Mouse (Mus musculus) neural tube, embryonic 13.5 days (tissue): ENCODE measurements around the gene Fam189a1. TPM values are rescaled to one million over a fixed set of nuclear protein-coding genes. Genes with fewer than 3 reads are reported as not detected.

Source experiments
- ATAC-seq: fragments of 200-750 bp; cut with Nextera tagmentation; 2 replicates; pipeline ENCODE4 v1.8.0; 2017; ENCODE audit warnings: low read depth, mild to moderate bottlenecking, moderate TSS enrichment, moderate library complexity
- H3K27ac ChIP-seq: fragments of 300-500 bp; sonication (generic); replicated peaks from 2 replicates; pipeline ENCODE4 v1.5.1; 2015; ENCODE audit warnings: moderate library complexity, mild to moderate bottlenecking, inconsistent platforms
- H3K27me3 ChIP-seq: fragments of 300-500 bp; sonication (generic); 2 replicates; pipeline ENCODE4 v1.6.1; 2015; ENCODE audit warnings: mild to moderate bottlenecking, inconsistent platforms
- H3K36me3 ChIP-seq: fragments of 300-500 bp; sonication (generic); 2 replicates; pipeline ENCODE4 v1.6.1; 2015; ENCODE audit warnings: mild to moderate bottlenecking, inconsistent platforms
- H3K4me1 ChIP-seq: fragments of 300-500 bp; sonication (generic); replicated peaks from 2 replicates; pipeline ENCODE4 v1.6.1; 2015; ENCODE audit warnings: inconsistent platforms
- H3K4me2 ChIP-seq: fragments of 300-500 bp; sonication (generic); 2 replicates; pipeline ENCODE4 v1.6.1; 2015; ENCODE audit warnings: inconsistent platforms, mild to moderate bottlenecking, moderate library complexity
- H3K4me3 ChIP-seq: fragments of 300-500 bp; sonication (generic); 2 replicates; pipeline ENCODE4 v1.5.1; 2015; ENCODE audit warnings: mild to moderate bottlenecking, inconsistent platforms
- H3K9ac ChIP-seq: fragments of 300-500 bp; sonication (generic); 2 replicates; pipeline ENCODE4 v1.6.1; 2015; ENCODE audit warnings: moderate library complexity, mild to moderate bottlenecking, inconsistent platforms
- H3K9me3 ChIP-seq: fragments of 300-500 bp; sonication (generic); 2 replicates; pipeline ENCODE4 v1.6.1; 2016; ENCODE audit warnings: inconsistent platforms
- WGBS: fragments of 180-500 bp; shearing (Covaris S2); methylation state at CpG from one replicate; pipeline ENCODE4 v1.1.7; 2015; 5-methylcytosine and 5-hydroxymethylcytosine counted together
- polyA plus RNA-seq: library from polyadenylated mRNA; unstranded; fragments of >200 nt; fragmentation: Nextera tagmentation; extraction: Ambion mirVana; gene quantifications from 2 replicates; pipeline ENCODE4 v1.2.1, GENCODE M21; 2015

Gene Fam189a1
- polyA plus RNA-seq, 1 experiment from 2014 or later, result 10.8 TPM

GRCm38 (mm10) chr7:64773465-64773864 lies 382.9 kb downstream of the Fam189a1 start:
- H3K4me2 ChIP-seq, result no peak overlapping the region
- no peaks in the 10 kb centered on the region for H3K27me3 ChIP-seq
- ATAC-seq, result no peak
- H3K4me1 ChIP-seq, result peaks cover 30% of the 10 kb centered on the region
- WGBS, result 43% methylated on average over 10 of the region's 10 CpGs
- no peaks in the 10 kb centered on the region for H3K36me3 ChIP-seq
- no peak overlapping the region for H3K4me3 ChIP-seq
- no peak overlapping the region for H3K27ac ChIP-seq
- no peaks in the 10 kb centered on the region for H3K9me3 ChIP-seq
- H3K9ac ChIP-seq, result no peak overlapping the region

- H3K36me3 ChIP-seq, result no peaks in the 10 kb centered on the region
- WGBS, result 49% methylated on average over 8 of the region's 8 CpGs
- peak overlapping the region; percentile 27 for H3K4me3 ChIP-seq
- peaks cover 30% of the 10 kb centered on the region for H3K4me1 ChIP-seq
- no peaks in the 10 kb centered on the region for H3K27me3 ChIP-seq
- H3K9me3 ChIP-seq, result no peaks in the 10 kb centered on the region
- peak overlapping the region; percentile 44 for H3K4me2 ChIP-seq
- peak; percentile 45; the same call in 1 of the 2 replicates for ATAC-seq
- 0 out of 2 replicates have a peak overlapping the region, but pooled peaks have one; percentile 31 for H3K9ac ChIP-seq
- H3K27ac ChIP-seq, result peak overlapping the region; percentile 46; the same call in 1 of the 2 replicates
Observed at GRCm38 (mm10) chr7:64770779-64771390, 385.5 kb downstream of the Fam189a1 start.

- H3K9me3 ChIP-seq, result no peaks in the 10 kb centered on the region
- peak overlapping the region; percentile 39; the same call in 1 of the 2 replicates for H3K9ac ChIP-seq
- no peak overlapping the region for H3K4me2 ChIP-seq
- WGBS, result 50% methylated on average over 7 of the region's 7 CpGs
- H3K4me1 ChIP-seq, result peaks cover 30% of the 10 kb centered on the region
- ATAC-seq, result no peak
- no peak overlapping the region for H3K4me3 ChIP-seq
- H3K27ac ChIP-seq, result peak overlapping the region; percentile 54
- H3K27me3 ChIP-seq, result no peaks in the 10 kb centered on the region
- no peaks in the 10 kb centered on the region for H3K36me3 ChIP-seq
Observed at GRCm38 (mm10) chr7:64769768-64770167, 386.6 kb downstream of the Fam189a1 start.

- no peaks in the 10 kb centered on the region for H3K9me3 ChIP-seq
- H3K4me3 ChIP-seq, result no peak overlapping the region
- H3K27me3 ChIP-seq, result no peaks in the 10 kb centered on the region
- WGBS, result 85% methylated on average over 3 of the region's 3 CpGs
- no peak overlapping the region for H3K9ac ChIP-seq
- ATAC-seq, result no peak
- no peak overlapping the region for H3K27ac ChIP-seq
- H3K4me1 ChIP-seq, result peaks cover 15% of the 10 kb centered on the region
- no peaks in the 10 kb centered on the region for H3K36me3 ChIP-seq
- H3K4me2 ChIP-seq, result no peak overlapping the region
Observed at GRCm38 (mm10) chr7:64765595-64765994, 390.8 kb downstream of the Fam189a1 start.

- Histone ChIP-seq H3K4me3 (no peak overlapping the region), H3K27me3 (no peaks in the 10 kb centered on the region), H3K9ac (no peak overlapping the region), H3K9me3 (no peaks in the 10 kb centered on the region), H3K4me2 (no peak overlapping the region), H3K27ac (no peak overlapping the region), H3K36me3 (peaks cover 11% of the 10 kb centered on the region; the same call in 1 of the 2 replicates), H3K4me1 (peaks cover 16% of the 10 kb centered on the region)
- WGBS, result 92% methylated on average over 7 of the region's 7 CpGs
- no peak for ATAC-seq
Observed at GRCm38 (mm10) chr7:64755141-64755540, 401.2 kb downstream of the Fam189a1 start.

GRCm38 (mm10) chr7:64754161-64754560 lies 402.2 kb downstream of the Fam189a1 start:
- Histone ChIP-seq H3K4me3 (no peak overlapping the region), H3K9ac (no peak overlapping the region), H3K27ac (no peak overlapping the region), H3K9me3 (no peaks in the 10 kb centered on the region), H3K4me2 (no peak overlapping the region), H3K27me3 (no peaks in the 10 kb centered on the region), H3K4me1 (peaks cover 16% of the 10 kb centered on the region), H3K36me3 (peaks cover 15% of the 10 kb centered on the region; the same call in 1 of the 2 replicates)
- 65% methylated on average over 7 of the region's 7 CpGs for WGBS
- ATAC-seq, result no peak

- no peaks in the 10 kb centered on the region for H3K9me3 ChIP-seq
- H3K27me3 ChIP-seq, result no peaks in the 10 kb centered on the region
- peaks cover 16% of the 10 kb centered on the region for H3K4me1 ChIP-seq
- 71% methylated on average over 6 of the region's 6 CpGs for WGBS
- peaks cover 18% of the 10 kb centered on the region; the same call in 1 of the 2 replicates for H3K36me3 ChIP-seq
- no peak overlapping the region for H3K4me2 ChIP-seq
- 0 out of 2 replicates have a peak overlapping the region, but pooled peaks have one; percentile 33 for H3K27ac ChIP-seq
- no peak overlapping the region for H3K4me3 ChIP-seq
- no peak for ATAC-seq
- H3K9ac ChIP-seq, result no peak overlapping the region
Observed at GRCm38 (mm10) chr7:64753678-64754077, 402.7 kb downstream of the Fam189a1 start.

GRCm38 (mm10) chr7:64752133-64752532 lies 404.2 kb downstream of the Fam189a1 start:
- no peak overlapping the region for H3K4me3 ChIP-seq

GRCm38 (mm10) chr7:64751465-64751864 lies 404.9 kb downstream of the Fam189a1 start:
- H3K27ac ChIP-seq, result no peak overlapping the region
- H3K9me3 ChIP-seq, result no peaks in the 10 kb centered on the region
- peaks cover 16% of the 10 kb centered on the region for H3K4me1 ChIP-seq
- H3K4me3 ChIP-seq, result no peak overlapping the region
- ATAC-seq, result peak; percentile 62
- H3K27me3 ChIP-seq, result no peaks in the 10 kb centered on the region
- H3K9ac ChIP-seq, result no peak overlapping the region
- peaks cover 29% of the 10 kb centered on the region for H3K36me3 ChIP-seq
- WGBS, result 32% methylated on average over 5 of the region's 5 CpGs
- no peak overlapping the region for H3K4me2 ChIP-seq

More at GRCm38 (mm10) chr7:64752133-64752532, 404.2 kb downstream of the Fam189a1 start:
- WGBS, result 94% methylated on average over 7 of the region's 7 CpGs
- H3K9ac ChIP-seq, result no peak overlapping the region
- no peak for ATAC-seq
- no peaks in the 10 kb centered on the region for H3K27me3 ChIP-seq
- no peaks in the 10 kb centered on the region for H3K9me3 ChIP-seq
- peaks cover 29% of the 10 kb centered on the region for H3K36me3 ChIP-seq
- peaks cover 16% of the 10 kb centered on the region for H3K4me1 ChIP-seq
- no peak overlapping the region for H3K27ac ChIP-seq
- H3K4me2 ChIP-seq, result no peak overlapping the region

GRCm38 (mm10) chr7:64743610-64744009 lies 412.8 kb downstream of the Fam189a1 start:
- Histone ChIP-seq H3K27ac (no peak overlapping the region), H3K4me2 (no peak overlapping the region), H3K27me3 (no peaks in the 10 kb centered on the region), H3K4me3 (no peak overlapping the region), H3K36me3 (peaks cover 44% of the 10 kb centered on the region), H3K4me1 (peaks cover 23% of the 10 kb centered on the region), H3K9me3 (no peaks in the 10 kb centered on the region), H3K9ac (no peak overlapping the region)
- 85% methylated on average over 7 of the region's 7 CpGs for WGBS
- no peak for ATAC-seq

GRCm38 (mm10) chr7:64741333-64742307 lies 414.8 kb downstream of the Fam189a1 start:
- 21% methylated on average over 8 of the region's 8 CpGs for WGBS
- Histone ChIP-seq H3K27ac (peak overlapping the region; percentile 46), H3K9me3 (no peaks in the 10 kb centered on the region), H3K4me2 (no peak overlapping the region), H3K4me3 (no peak overlapping the region), H3K36me3 (peaks cover 39% of the 10 kb centered on the region), H3K27me3 (no peaks in the 10 kb centered on the region), H3K4me1 (peaks cover 29% of the 10 kb centered on the region), H3K9ac (no peak overlapping the region)
- peak; percentile 90 for ATAC-seq

- Histone ChIP-seq H3K27me3 (no peaks in the 10 kb centered on the region), H3K4me2 (no peak overlapping the region), H3K36me3 (peaks cover 19% of the 10 kb centered on the region), H3K9ac (no peak overlapping the region), H3K9me3 (no peaks in the 10 kb centered on the region), H3K27ac (no peak overlapping the region), H3K4me1 (peaks cover 29% of the 10 kb centered on the region), H3K4me3 (no peak overlapping the region)
- ATAC-seq, result no peak
- WGBS, result 18% methylated on average over 11 of the region's 11 CpGs
Observed at GRCm38 (mm10) chr7:64739131-64739530, 417.2 kb downstream of the Fam189a1 start.
